Mouse (Mus musculus) brain, embryonic 18.5 days (tissue): ENCODE measurements around the gene Pip4k2c.

ENCODE experiments used
- DNase-seq: peaks from one replicate; pipeline ENCODE4 v3.0.0-alpha.2; 2012; ENCODE audit warnings: low read depth, low spot score

Gene Pip4k2c

GRCm38 (mm10) chr10:127211414-127211854 lies at the start of gene Pip4k2c:
TSS of gene Pip4k2c (minus strand) at chr10:127211585.
- peak; percentile 50 for DNase-seq

DNA sequence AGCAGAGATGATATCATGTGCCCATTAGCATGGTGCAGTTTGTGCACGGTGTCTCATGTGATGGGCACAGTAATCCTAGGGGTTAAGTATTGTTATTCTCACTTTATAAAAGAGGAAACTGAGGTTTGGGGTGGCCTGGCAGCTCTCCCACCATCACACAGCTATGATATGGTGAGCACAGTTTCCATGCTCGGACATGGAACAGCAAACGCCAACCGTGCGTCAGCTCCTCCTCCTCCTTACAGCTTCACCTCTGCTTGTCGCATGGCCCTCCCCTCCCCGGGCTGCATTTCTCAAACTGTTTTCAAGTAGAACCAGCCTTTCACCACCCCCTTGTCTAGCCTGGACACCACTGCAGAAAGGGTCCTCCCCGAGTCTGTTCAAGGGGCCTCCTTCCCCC lies 47.1 kb upstream of the Pip4k2c start:
- DNase-seq = no peak

DNA sequence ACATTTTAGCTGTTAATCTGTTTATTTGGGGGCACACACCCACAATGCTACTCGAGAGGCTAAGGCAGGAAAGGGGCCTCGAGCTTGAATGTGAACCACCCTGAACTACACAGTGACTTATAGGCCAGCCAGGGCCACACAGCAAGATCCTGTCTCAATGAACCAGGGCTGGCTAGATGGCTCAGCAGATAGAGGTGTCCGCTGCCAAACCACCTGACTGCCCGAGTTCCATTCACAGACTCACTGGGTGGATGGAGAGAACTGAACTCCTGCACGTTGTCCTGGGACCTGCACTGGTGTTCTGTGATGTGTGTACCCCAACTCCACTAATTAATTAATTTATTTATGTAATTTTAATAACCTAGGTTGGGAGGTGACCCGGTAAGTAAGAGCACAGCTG lies 46.4 kb upstream of the Pip4k2c start:
- DNase-seq = no peak

GRCm38 (mm10) chr10:127255625-127256345 lies 44.4 kb upstream of the Pip4k2c start:
- DNase-seq = no peak

GRCm38 (mm10) chr10:127250810-127251209 lies 39.4 kb upstream of the Pip4k2c start:
- no peak for DNase-seq

DNA sequence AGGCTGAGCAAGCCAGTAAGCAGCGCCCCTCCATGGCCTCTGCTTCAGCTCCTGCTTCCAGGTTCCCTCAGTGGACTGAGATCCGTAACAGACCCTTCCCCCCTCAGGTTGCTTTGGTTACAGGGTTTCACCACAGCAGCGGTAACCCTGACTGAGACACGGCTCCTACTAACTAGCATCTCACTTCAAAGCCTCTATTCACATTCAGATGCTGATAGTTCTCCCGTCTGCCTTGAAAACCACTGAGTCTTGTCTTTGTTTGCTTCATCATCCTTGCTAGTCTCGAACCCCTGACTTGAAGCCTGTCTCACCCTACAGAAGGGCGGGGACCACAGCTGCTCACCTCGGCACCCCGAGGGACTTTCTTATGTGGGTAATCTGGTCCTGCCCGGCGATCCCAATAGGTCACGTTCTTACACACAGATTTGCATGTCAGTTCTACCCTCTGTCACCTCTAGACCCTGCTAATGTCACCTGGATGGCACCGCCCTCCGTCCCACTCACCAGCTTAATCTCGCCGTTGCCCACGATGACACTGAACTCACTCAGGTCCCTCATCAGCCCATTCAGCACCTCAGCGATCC lies 26.9 kb upstream of the Pip4k2c start:
- DNase-seq = no peak

DNA sequence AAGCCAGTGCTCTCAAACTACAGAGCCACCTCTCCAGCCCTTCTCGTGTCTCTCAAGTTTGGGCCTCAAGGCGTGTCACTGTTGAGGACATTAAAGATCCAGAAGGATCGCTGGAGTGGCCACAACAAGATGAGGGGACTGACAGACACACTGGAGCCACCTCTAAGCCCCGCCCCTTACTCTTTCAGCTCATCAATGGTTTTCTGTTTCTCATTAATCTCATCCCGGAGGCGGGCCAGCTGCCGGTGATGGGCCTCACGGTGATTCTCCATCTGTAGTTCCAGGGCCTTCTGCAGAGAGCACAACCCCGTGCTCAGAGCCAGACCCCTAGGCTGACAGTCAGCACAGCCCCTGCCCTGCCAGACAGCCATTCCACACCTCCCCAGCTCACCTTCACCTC lies 25.2 kb upstream of the Pip4k2c start:
- DNase-seq = no peak

GRCm38 (mm10) chr10:127233141-127233540 lies 21.8 kb upstream of the Pip4k2c start:
- no peak for DNase-seq

DNA sequence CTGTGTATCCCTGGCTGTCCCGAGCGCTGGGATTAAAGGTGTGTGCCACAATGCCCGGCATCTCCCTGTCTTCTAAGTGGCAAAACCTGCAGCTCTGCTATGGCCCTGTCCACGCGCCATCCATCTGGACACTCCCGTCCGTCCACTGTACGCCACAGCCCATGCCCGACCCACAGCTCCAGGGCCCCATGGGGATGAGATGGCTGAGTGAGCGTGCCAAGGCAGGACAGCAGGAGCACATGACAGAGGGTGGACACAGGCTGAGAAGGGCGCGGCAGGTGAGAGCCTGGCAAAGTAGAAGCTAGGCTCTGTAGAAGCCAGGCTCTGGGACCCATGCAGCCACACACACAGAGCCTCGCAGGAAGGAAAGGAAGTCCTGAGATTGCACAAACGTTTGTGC lies 20.4 kb upstream of the Pip4k2c start:
- no peak for DNase-seq

DNA sequence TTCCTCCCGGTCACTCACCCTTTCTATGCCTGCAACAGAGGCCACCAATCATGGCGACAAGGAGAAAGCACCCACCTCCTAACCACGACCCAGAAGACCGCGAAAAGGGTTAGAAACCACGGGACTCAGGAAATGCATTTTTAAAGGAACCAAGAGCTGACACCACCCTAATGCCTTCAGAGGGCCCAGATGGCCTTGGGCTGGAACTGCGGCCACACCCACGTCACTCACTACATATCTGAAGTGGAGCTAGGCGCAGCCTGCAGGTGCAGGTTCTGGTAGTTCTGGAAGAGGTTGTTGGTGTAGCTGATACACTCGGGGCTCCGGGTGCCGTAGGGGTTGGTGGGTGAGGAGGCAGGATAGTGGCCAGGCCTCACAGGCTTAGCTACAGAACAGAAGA lies 19.3 kb upstream of the Pip4k2c start:
- DNase-seq = no peak

- no peak for DNase-seq
Observed at GRCm38 (mm10) chr10:127228897-127229296, 17.5 kb upstream of the Pip4k2c start.

GRCm38 (mm10) chr10:127227163-127227562 lies 15.8 kb upstream of the Pip4k2c start:
- DNase-seq = no peak

DNA sequence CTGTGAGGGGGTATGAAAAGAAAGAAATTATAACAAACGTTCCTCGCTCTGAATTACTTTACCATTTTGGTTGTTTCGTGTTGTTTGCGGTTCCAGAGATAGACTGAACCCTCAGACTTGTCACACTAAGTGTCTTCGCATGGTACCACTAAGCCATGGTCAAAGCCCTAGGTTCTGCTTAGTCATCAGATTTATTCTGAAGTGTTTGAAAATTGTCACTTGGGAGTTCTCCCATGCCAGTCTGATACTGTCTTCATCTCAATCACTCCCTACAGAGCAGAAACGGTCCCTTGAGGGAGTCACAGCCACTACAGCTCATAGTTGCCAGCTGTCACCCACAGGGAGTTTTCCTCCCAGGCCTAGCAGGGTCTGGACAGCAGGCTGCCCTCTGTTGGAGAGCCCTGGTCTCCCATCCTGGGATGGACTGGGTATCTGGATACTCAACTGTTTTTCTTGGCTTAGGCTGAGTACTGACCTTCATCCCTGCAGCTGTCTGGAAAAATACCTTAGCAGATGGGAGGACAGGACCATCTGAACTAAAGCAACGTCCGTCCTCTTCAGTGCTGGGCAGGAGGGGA lies 15.0 kb upstream of the Pip4k2c start:
- DNase-seq = no peak

GRCm38 (mm10) chr10:127225732-127226131 lies 14.3 kb upstream of the Pip4k2c start:
- no peak for DNase-seq

- DNase-seq = no peak
Observed at GRCm38 (mm10) chr10:127225213-127225612, 13.8 kb upstream of the Pip4k2c start.

DNA sequence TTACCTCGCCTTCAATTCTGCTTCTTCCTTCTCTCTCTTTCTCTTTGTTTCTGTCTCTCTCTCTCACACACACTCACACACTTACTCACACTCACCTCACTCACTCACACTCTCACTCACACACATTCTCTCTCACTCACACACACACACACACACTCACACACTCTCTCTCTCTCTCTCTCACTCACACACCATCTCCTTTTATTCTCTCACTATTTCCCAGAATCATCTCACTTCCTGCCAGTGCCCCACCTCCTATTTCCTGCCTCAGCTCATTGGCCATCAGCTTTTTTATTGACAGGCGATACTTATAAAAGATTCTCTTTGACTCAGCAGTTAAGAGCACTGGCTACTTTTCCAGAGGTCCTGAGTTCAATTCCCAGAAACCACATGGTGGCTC lies 7.0 kb upstream of the Pip4k2c start:
- DNase-seq = no peak

- DNase-seq = no peak
Observed at GRCm38 (mm10) chr10:127217177-127217576, 5.8 kb upstream of the Pip4k2c start.

DNA sequence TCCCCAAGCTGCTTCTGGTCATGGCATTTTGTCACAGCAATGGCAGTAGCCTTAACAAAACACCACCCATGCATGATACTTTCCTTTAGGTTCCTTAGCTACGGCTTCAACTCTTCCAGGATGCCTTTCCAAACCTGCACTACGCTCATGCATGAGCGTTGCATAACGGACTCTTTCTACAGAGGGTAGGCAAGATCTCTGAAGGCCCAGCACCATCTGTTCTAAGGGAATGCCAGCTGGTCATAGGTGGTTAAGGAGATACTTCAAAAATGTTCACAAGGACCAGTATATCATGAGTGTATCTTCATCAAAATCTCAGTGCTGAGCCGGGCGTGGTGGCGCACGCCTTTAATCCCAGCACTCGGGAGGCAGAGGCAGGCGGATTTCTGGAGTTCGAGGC lies 5.1 kb upstream of the Pip4k2c start:
- DNase-seq = no peak

DNA sequence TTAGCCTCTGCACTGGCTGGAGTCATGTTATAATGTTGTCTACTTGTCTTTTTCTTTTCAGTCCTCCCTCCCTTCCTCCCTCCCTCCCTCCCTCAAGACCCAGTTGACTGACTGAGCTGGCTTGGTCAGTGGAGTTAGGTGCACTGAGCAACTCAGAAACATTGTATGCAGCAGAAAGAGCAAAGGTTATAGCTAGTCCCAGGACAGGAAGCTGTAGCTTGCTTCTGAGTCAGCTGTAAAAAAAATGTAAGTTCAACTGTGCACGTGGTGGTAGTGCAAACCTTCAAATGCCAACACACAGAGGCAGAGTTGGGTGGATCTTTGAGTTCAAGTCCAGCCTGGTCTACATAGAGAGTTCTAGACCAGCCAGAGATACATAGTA lies 3.0 kb upstream of the Pip4k2c start:
- no peak for DNase-seq

DNA sequence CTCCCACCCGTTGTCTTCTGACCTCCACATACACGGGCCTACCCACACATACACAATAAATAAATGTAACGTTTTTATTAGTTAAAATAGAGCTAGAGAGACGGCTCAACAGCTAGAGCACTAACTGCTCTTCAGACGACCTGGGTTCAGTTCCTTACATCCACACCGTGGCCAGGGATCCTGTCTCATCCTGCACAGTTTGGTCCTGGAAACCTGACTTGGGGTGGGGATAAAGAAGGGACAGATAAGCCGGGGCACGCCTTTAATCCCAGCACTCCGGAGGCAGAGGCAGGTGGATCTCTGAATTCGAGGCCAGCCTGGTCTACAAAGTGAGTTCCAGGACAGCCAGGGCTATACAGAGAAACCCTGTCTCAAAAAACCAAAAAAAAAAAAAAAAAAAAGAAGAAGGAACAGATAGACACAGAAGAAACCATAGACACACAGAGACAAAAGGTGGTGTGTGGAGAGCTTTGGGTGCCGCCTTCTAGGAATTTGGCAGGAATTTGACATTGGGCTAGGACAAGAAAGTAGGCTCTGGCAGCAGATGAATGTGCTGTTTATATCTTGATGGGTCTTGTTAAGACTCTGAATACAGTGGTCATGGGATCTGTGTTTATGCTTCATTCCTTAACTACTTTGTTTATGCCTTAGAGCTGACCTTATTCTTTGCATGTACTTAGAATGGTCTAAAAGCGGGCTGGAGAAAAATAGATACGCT lies 2.5 kb upstream of the Pip4k2c start:
- DNase-seq = no peak

DNA sequence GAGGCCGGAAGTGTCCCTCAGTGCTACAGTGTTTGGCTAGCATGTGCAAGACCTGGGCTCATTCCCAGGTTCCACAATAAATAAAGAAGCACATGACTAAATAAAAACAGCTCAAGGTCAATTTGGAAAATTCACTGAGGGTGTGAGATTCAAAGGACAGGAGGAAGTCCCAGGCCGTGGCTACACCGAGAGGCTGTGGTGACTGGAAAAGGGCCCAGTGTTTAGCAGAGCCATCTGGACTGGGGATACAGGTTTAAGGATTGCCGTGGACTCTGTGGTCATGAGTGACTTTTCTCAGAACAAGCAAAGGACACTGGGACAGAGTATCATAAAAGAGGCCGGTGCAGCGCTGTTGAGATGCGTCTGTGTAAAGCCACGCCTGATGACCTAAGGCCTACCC lies 1.9 kb upstream of the Pip4k2c start:
- DNase-seq = no peak

DNA sequence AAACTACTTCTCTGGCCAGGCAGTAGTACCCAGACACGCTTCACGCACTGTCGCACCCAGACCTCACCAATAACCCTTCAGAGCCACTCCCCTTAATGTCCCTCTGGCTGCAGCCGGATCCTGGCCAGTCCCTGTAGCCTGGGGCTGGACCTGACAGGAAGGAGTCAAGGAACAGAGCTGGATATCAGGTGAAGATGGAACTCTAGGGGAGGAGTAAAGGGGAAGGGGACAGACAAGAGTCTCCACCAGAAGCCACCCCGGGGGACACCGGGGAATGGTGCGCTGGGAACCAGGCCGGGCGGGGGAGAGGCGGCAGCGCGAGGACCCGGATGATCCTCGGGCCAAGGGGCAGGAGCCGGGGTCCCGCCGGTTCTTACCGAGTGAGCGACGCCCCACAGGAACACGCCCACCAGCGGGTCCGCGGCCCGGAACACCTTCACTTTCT lies 402 bp downstream of the Pip4k2c start:
- DNase-seq = no peak
